Mouse (Mus musculus): ENCODE results near the gene Scaf8.
A peak's percentile ranks its signal among the peaks of the same experiment; 100 is the strongest.

GRCm38 (mm10) chr17:3083886-3084550 lies 30.8 kb upstream of the Scaf8 start:
- TF ChIP-seq POLR2A (IDR thresholded peaks at IDR 0.05; ENCODE audit: insufficient read depth, low read depth, low read length) (peak; percentile 57; the same call in 1 of the 2 replicates), CTCF (IDR thresholded peaks at IDR 0.05; ENCODE audit: insufficient read depth, low read depth, low read length) (no peak)

Data from olfactory bulb, adult 2 months (tissue).